Mouse (Mus musculus) erythroblast, embryonic 14.5 days (primary cell): Measurements from ENCODE around the gene Frmd5.

Experiments
- GATA1 ChIP-seq: IDR thresholded peaks from 2 replicates; pipeline ENCODE4 v1.6.1; 2012; ENCODE audit warnings: low read length, inconsistent platforms, mixed read lengths
- TAL1 ChIP-seq: IDR thresholded peaks from 3 replicates; pipeline ENCODE4 v1.6.1; 2012; ENCODE audit warnings: low read length, inconsistent platforms, mixed read lengths

DNA sequence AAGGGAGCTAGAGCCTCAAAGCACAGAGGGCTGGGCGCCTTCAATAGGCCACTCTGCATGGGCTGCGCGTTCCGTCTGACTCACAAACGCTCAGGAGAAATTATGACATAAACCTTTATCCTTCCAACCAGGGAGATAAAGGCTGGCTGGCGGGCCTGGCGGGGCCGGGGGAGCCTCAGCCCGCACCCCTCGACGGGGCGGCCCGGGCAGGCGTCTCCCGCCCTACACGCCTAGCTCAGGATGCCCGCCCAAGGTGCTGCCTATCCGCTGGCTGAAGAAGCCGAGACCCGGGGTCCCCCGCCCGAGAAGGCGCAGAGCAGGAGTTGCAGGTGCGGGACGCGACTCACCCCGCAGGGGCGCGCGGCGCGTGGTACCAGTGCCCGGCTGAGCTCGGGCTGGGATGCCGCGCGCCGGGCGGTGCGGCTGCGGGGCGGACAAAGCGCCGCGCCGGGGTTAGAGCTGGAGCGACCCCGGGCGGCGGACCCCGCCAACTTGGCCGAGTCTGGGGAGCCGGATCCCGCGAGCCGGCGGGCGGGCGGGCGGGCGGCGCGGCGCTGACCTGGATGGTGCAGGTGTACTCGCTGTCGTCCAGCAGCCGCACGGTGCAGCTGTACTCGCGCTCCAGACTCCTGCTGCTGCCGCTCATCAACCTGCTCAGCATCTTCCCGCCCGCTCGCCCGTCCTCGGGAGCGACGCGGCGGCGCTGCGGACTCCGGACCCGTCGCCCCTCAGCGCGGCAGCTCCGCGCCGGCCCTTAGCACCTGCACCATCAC is 530 bp downstream of the Frmd5 start:
- TF ChIP-seq TAL1 (no peak), GATA1 (no peak)
